Mouse (Mus musculus) lung, postnatal 36 days (tissue): ENCODE measurements around the gene Serpina11.

Source experiments
- DNase-seq: peaks from one replicate; pipeline ENCODE4 v3.0.0; 2022; ENCODE audit warnings: mixed read lengths

Gene Serpina11

DNA sequence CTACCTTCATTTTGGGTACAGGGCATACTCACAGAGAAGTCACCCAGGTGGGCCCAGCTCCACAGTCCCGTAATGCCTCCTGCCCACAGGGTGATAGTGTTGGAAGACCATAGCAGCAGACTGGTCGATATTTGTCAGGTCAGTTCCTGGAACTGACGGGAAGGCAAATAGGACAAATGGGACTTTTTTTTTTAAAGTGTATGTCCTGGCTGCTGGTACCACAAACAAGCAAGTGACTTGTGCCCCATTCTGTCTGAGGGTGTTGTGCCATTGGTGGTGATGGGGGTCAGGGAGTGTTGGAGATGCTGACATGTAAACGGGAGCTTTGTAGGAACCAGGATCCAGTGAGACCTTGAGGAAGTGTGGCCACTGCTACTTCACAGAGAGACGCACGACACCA is at the start of gene Serpina11:
Serpina11 (minus strand) TSS at position 101 of the 400 bp plus-strand sequence.
- no peak for DNase-seq

DNA sequence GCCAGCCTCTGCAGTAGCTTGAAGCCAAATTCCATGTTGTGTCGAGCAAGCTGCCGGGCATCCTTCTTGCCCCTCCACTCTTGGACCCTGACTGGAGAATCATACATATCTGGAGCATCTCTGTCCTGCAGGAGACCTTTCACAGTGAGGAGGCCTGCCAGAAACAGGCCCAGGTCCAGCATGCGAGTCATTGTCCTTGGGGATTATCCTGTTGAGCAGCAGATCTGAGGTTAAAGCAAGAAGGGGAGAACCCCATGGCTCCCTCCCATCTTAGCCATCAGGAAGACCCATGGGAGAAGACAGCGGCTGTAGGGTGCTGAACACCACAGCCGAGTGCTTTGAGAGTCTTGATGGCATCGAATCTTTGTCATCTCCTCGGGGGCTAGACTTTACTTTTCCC is 48.4 kb upstream of the Serpina11 start:
- DNase-seq: no peak

DNA sequence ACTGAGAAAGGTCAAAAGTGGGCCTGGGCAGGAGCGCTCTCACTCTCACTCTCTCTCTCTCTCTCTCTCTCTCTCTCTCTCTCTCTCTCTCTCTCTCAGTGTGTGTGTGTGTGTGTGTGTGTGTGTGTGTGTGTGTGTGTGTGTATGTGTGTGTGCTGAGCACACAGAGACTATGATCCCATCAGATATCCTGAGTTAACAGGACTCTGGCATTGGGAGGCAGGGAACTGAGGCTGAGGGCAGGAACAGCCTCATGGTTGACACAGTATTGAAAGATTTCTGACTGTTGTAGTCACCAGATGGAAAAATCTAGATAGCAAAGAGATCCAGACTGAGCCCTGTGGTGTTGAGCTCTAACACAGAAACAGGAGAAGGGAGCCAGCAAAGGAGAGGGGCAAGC is 44.0 kb upstream of the Serpina11 start:
- no peak for DNase-seq

DNA sequence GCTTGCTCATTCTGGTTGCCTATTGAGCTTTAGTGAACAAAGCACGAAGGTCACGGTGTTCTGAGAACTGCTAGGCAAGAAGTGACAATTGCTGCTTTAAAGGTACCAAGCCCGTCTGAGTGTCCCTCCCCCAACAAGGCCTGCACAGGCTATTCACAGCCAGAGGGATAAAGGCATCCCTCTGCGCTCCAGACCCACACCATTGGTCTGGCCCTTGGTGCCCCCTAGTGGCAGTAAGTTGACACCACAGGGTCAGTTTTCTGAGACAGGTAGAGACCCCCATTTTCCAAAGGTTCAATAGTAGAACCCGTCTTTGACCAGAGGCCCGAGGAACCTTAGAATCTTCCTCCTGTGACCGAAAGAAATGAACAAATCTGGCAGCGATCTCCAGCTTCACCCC is 40.2 kb upstream of the Serpina11 start:
- peak; percentile 62 for DNase-seq

DNA sequence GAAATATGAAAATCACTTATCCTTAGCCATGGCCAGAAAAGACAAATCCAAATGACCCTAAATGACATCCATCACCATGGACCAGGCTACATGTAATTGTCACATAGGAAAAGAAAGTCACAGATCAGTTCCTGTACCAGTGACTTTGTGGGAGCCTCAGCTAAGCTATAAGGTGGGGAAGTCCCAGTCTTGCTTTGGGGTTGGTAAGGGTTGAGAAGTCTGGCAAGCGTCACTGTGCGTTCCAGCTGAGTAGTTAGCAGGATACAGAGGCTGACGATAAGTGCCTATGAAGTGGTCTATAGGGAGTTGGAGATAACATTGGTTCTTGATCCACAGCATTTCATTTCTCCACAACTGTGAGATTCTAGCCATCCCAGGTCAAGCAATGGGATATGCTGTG is 25.5 kb upstream of the Serpina11 start:
- DNase-seq: no peak

DNA sequence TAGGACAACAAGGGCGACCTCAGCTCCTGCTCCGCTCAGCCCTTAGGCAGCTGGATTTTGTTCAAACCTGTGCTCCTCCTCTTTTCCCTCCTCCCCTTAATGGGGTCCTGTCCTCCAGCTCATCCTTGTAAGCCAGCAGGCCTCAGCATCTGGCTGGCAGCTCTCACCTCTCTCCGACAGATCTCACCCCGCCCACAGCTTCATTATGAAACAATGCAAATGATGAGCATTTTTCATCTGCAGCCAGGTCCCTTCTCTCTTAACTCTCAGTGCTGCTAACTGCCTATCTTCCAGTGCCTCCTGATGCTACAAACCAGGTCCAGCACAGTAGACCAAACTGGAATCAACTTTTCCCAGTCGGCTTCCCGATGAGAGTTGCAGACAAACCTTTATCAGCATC is 23.9 kb upstream of the Serpina11 start, which contains the start of gene Serpina9:
Serpina9 (minus strand) TSS at position 136 of the 400 bp plus-strand sequence.
- no peak for DNase-seq

DNA sequence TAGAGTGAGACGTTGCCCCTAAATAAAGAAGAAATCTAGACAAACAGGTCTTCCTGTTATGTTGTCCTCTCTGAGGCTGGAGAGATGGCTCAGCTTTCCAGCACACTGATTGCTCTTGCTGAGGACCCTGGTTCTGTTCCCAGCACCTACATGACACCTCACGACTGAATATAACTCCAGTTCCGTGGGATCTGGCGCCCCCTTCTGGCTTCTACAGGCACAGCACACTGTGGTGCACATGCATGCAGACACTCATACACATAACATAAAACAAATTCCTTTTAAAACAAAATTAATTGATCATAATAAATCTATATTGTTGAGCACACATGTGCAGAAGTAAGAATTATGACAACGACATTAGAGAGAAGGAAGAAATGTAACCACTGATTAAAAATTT is 14.9 kb upstream of the Serpina11 start:
- no peak for DNase-seq

DNA sequence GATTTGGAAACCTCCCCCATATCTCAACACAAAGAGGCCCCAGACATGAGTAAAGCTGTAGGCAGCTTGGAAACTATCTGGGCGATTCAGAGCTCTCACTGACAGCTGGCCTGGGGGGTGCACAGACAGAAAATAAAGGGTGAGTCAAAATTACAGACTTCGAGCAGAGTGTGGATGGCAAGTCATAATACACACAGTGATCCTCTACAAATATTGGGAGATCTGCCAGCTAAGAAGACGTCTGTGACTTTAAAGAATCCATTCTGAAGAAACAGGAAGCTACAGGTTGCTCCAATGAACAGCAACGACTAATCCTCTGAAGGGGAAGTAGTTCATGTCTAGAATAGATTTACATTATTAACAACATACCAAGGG is 13.5 kb upstream of the Serpina11 start:
- DNase-seq: peak; percentile 6

DNA sequence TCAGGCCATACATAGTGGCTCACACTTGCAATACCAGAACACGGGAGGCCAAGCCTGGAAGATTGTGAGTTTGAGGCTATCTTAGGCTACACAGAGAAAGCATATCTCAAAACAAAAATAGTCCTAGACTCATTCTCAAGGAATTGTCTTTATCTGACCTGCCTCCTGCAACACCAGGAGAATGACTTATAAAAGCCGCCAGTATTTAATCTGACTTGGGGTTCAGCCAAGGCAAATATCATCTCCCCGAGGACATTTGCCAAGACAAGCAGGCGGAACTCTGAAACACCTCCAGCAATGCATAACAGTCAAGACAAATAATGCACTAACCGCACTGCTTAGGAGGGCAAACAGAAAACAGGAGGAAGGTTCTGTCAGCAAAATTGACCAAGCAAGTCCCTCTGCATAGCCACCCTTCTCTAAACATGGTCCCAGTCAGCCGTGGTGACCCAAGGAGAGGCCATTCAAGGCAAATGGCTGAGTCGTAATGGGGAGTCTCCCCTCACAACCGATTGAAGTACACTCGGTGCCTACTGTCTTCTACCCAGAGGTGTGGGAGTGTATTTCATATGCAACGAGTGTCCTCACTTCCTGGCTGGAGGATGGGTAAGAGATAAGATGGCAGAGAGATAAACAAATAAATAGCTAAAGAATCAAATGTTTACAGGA is 12.9 kb upstream of the Serpina11 start:
- peak; percentile 83 for DNase-seq

DNA sequence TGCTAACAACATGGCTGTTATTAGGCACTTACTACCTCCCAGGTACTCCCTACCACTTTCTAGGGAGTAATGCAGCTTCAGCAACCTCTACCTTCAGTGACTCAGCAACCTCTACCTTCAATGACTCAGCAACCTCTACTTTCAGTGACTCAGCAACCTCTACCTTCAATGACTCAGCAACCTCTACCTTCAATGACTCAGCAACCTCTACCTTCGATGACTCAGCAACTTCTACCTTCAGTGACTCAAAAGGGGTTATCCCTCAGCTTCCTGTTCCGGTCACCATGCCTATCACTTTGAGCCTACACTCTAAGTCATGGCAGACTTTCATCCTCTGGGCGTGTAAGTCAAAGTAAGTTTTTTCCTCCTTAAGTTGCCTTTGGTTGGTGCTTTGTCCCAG is 10.8 kb upstream of the Serpina11 start:
- DNase-seq: no peak

DNA sequence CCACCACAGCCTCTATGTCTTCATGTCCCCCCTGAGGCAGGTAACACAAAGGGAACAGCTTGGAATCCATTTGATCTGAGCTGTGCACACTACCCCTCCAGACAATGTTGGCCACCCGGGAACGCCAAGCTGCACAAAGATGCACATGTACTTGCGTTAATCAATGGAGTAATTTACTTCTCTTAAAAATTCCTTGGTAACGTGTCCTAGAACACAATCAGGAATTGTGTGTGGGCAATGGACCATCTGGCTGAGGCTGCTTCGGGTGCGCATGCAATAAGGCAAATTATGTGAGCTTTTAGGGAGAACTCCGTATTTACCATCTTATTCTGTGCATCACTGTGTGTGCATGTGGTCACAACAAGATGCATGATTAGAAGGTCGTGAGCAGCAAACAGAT is 9.9 kb upstream of the Serpina11 start:
- DNase-seq: no peak

DNA sequence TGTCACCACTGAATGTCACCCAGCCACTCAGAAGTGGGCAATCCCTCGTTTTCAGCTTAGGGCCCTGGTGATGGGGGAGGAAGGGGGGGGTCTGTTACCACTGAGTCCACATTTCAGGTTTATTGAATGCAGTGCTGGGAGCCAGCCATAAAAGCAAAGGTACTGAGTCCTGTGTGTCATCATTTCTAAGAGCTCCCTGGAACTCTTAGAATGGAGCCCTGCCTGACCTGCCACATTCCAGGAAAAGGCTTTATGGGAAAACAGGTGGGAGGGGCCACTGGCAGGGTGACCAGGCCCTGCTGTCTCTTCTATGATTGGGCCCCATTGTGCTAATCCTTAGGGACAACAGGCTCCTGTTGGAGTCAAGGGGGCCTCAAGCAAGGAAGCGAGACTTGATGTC is 6.8 kb upstream of the Serpina11 start:
- DNase-seq: peak; percentile 37

DNA sequence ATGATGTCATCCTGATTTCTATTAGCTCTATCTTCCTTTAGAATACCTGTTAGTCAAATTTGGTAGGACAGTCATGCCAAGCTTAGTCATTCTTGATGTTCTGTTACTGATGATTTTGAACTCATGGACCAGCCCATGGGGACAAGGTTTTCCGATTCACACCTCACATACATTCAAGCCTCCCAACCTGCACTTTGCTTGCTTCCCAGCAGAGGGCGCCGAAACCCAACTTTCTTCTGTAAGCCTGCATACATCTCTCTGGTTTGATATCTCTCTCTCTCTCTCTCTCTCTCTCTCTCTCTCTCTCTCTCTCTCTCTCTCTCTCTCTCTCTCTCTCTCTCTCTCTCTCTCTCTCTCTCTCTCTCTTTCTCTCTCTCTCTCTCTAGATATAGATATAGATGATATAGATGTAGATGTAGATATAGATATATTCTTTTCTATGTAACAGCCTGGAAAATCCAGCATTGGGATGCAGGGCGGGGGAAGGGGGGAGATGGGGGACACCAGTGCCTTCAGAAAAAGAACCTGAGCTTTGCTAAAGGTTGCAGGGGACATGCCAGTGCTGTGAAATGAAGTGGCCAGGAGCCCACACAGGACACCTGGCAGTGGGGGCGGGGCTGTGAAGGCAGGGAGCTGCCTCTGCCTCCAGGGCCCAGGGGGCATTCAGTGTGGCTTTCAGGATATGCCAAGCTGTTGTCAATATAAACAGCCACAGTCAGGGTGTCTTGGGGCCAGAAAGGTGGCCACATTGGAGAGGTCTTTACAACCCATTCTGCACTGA is 5.7 kb upstream of the Serpina11 start:
- peak; percentile 81 for DNase-seq

DNA sequence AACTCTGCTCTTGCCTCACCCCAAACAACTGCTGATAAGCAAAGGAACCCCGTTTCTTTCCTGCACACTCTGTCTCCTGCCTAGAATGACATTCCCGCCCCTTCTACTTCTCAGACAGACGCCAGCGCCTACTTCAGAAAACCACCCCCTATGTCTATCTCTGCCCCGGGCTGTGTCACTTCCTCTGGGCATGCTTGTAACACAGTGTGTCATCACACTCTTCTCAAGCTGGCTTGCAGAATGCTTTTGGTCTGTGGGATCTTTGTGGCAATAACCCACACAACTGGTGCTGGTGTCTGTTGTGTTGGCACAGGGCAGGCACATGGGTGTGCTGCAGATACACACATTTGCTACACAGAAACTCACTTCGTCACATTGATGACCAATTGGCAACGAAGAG is 3.2 kb upstream of the Serpina11 start:
- DNase-seq: no peak

DNA sequence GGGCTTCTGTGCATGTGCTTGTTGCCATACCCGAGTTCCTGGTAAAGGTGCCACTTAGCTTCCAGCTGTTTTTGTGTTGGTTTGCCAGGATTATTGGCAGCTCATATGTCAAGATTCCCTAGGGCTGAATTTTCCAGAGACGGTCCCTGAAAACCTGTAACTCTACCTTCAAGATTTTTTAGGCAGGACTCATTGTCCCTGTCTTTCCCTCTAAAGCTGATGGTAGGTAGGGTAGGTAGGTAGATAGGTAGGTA is 316 bp downstream of the Serpina11 start:
- DNase-seq: no peak

DNA sequence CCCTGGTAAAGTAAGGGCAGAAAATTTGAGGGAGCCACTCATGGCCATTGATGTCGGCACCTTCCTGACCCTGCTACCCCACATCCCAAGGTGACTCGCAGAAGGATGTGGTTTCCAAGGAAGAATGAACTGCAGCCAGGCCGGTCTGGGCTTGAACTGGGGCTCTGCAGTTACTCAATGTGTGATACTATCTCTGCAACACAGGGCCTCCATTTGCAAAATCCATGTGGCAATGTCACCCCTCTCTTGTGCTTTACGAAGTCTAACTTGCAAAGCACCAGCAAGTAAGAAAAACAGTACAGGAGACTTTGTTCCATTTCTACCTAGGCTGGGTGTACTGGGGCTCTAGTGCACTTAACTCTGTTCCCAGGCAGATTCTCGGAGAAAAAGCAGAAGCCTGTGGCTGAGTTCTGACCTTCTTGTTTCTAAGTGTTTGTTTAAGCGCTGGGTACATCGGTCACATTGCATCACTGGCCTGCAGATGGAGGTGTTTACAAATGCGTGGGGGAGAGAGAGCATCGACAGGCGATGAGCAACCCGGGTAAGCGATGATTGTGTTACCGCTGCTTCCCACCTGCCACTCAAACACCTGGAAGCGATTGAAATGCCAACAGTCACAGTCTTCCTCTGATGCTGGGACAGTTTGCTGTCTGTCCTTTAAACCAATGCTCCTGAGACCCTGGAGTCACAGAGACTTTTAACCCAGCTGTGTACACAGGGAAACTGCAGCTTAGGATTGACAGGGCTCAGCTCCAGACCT is 823 bp downstream of the Serpina11 start:
- DNase-seq: peak; percentile 26

DNA sequence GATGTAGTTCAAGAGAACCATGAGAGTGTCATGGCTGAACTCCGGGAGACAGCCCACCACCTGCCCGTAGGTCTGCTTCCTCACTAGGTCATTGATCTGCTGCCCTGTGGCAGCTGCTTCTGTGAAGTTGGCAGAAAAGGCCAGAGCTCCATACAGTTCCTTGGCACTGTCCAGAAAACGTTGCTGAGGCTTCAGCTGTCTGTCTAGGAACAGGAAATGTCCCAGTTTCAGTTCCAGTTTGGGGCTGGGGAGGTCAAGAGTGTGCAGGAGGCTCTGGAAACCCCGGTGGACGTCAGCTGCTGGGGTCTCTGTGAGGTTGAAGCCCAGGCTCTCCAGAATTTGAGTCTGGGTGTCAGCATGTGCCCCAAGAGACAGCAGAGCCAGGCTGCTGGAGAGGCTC is 3.9 kb downstream of the Serpina11 start:
- no peak for DNase-seq

DNA sequence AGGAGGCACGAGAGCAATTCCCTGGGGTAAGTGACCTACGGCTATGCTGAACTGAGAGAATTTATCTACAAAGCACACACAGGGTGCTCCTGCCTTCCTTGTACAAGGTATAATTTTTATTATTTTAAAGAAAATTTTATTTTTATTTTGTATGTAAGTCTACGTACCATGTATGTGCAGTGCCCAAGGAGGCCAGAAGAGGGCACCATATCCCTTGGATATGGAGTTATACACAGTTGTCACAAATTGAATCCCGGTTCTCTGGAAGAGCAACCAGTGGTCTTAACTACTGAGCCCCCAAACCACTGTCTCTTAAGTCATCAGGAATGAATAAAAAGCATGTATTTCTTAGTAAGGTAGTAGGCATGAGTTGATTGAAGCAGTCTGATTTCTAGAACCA is 4.8 kb downstream of the Serpina11 start:
- peak; percentile 68 for DNase-seq

DNA sequence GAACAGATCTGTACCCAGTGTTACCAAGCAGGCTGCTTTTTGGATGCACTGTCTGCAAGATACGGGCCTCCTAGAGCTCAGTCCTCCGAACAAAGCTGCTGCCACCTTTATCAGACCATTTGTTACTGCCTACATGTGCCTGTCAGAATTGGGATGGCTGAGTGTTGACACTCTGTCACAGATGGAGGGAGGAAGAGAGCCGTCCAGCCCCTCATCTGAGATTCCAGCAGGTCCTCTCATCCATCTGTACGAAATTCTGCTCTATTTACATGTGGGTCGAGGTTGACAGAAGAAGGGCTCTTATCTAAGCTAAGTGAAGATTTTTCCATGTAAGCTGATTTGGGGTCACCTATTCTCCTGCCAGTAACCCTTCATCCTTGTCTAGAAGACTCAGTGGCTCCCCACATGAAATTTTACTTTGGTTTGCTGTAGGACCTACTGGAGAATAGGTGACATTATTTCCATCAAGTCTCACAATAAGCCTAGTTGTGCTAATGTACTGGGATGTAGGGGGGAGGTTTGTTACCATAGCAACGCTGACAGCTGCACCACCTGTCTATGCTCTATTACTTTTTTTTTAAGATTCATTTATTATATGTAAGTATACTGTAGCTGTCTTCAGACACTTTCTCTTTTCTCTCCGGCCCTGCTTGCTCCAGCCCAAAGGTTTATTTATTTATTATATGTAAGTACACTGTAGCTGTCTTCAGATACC is 8.0 kb downstream of the Serpina11 start:
- DNase-seq: no peak

DNA sequence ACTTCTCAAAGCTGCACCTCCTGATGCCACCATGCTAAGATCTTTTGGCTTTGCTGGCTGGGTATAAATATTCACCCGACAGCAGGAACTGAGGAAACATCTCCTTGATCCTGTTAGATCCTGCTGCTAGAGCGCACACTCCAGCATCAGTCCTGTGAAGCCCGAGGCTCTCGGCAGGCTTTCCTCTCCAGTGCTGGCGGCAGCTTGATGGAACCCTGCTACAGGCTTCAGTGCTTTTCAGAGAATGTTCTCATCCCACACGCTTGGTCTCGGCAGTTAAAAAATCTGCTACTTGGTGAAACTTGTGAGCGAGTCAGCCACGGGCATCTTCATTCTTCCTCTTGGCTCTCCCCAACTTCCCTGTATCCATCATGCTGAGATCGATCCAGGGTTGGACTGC is 11.5 kb downstream of the Serpina11 start:
- DNase-seq: no peak

DNA sequence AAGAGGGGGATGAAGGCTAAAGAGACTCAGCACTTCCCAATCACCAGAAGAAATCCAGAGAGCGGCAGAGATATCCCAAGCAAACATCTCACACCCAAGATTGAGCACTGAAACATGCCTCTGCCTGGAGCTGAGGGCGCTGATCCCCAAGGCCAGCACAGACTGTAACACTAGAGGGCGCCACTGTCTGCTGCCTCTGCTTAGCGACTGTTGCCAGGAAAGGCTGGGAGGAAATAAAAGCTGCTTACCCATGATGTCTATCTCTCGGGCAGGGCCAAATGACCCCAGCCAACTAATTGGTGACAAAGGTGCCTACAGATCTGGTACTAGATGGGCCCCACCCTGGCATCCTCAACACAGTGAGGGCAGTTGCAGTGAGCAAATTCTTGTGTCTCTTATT is 11.9 kb downstream of the Serpina11 start:
- peak; percentile 43 for DNase-seq

DNA sequence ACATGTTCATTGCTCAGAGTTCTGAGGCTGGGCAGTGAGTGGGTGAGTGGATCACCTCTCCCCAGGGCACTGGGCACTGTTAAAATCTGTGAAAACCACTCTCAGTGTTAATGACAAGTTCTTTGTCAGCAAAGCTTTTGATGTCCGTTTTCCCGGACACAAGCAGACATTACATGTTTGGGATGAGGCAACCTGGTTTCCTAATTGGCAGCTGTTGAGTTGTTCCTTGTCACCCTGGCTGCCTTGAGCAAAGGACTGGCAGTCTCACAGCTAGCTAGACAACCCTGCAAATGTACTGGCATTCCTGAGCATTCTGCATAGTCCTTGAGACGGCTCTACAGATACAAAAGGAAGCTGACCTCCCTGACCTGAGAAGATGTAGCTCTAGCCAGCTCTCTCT is 12.7 kb downstream of the Serpina11 start:
- DNase-seq: no peak

DNA sequence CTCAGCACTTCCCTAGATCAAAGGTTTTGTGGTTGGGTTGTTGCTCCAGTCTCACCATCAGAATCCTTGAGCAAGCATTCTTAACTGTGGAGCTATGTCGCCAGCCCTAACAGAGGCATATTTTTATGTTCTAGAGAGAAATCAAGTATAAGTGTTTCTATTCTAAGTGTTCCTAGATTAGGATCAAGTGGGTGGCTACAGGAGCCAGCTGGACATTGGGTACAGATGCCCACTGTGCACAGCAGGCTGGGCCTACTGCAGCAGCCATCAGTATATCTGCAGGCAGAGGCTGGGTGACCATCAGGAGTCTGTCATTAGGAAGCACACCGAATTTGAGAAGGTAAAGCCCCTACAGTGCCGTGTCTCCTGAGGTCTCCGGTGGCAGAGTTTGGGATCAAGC is 18.7 kb downstream of the Serpina11 start:
- no peak for DNase-seq
